Mouse (Mus musculus) embryo, embryonic 9.5 days (tissue): Measurements from ENCODE around the gene Nodal.

Experiments
- DNase-seq: peaks from one replicate; pipeline ENCODE4 v3.0.0-alpha.2; 2017; ENCODE audit errors: extremely low spot score

The Nodal gene

DNA sequence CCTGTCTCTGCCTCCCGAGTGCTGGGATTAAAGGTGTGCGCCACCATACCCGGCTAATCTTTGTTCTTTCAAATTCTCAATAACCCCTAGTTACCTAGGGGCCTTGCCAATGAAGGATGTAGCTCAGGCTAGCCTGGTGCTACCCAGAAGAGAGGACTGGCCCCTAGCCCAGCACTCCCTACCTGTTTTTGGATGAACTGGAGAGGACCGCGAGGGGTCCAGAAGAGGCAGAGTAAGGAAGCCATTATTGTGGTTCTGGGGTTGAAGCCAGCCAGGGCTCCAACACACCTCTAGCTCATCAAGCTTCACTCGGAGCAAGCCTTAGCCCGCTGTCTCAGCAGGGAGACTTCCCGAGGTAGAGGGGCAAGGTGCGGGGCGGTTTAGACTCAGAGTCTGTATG, at the start of gene Nodal:
Nodal (plus strand) TSS at position 301 of the 400 bp plus-strand sequence.
- no peak for DNase-seq

DNA sequence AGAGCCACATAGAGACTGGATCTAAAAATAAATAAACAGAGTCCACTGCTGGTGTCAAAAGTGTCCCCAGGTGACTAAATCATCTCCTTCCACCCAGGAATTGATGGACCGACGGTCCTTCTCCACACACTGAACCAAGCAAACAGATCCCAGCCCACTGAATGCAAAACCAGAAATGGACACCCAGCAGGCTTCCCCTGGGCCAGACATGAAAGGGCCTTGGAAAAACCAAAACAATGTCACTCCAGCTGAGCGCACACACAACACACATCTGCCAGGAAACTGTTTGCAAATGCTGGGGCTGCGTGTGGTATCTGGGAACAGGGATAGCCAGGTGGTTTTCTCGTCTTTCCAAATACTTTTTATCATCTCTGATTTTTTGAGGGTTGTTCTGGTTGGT, 48.0 kb upstream of the Nodal start:
- DNase-seq = no peak

DNA sequence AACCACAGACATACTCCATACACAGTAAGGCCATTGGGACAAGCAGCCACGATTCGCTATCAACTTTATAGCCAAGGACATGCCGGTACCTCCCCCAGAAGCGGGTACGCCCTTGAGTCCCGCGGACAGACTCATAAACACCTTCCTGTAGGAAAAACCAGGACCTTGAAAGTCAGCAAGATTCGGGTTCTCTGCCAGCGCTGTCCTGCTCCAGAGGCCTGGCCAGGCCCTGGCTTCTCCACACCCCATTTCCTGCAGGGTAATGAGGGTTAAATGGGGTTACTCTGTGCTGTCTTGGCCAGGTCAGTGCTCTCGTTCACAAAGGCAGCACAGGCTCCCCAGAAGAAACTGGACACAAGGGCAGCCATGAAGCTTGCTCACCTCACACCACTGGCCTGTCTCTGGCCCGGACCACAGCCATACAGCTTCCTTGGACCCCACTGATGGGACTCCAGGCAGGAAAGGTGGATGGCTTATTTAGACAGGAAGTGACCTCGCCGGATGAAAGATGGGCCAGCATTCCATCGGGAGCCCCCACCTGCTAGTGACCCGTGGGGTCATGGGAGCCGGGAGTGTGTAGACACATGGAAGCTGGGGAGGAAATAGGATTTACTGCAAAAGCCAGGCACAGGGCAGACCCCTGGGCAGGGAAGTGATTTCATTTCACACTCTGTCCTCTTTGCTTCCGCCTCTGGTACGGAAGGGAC, 47.3 kb upstream of the Nodal start:
- DNase-seq = peak; percentile 43

DNA sequence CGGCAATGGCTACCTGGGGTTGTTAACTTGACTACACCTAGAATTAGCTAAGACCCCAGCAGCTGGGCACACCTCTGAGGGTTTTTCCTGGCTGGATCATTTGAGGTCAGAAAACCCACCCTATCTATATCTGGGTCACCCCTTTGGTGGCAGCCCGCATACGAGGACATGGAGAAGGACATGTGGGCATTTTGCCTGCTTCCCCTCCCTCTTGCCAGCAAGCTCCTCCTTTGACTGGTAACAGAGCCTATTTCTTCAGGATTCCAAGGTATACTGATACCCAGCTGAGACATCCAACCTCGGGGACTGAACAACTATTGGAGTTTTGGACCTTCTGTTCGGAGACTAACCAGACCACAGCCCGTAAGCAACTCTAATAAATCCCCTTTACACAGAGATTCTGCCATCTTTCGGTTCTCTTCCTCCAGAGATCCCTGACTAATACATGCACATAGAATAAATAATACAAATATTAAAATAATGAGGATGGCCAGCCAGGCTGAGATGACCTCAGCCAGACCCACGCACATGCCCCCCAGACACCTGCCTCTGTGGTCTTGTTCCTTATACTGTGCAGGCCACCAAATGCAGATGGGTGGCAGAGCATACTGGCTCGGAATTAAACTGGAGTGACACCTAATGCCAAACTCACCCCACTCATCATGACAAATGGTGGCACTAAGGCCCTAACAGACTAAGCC, 45.7 kb upstream of the Nodal start:
- no peak for DNase-seq

DNA sequence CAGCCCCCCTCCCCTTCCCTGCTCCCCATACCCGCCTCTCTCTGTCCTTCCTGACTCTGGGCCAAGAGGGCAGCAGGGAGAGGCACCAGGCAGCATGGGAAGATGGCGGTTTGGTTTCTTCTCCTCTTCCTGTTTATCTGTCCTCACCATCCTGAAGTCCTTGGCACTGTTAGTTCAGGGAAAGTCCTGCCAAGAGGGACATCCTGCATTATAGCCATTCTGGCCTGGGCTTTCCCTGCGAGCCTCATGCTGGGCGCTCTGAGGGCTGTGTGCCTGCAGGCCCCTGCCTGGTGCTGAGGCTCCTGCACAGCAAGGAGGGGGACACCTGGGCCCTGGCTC, 45.2 kb upstream of the Nodal start:
- DNase-seq = no peak

DNA sequence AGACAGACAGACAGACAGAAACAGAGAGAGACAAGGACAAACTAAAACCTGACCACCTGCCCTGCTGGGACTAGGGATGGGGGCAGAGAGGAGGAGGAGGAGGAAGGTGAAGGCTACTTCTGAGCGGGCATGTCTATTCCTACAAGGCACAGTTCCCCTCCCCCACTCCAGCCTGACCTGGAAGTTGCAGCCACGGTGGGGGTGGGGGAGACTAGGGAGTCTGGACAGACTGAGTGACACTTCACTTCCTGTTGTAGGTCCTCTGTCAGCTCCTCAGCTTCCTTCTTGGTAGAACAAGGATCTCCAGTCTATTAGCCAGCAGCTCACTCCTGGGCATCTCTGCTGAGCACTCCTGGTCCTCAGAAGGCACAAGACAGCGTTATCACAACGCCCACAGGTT, 43.7 kb upstream of the Nodal start:
- DNase-seq = no peak

DNA sequence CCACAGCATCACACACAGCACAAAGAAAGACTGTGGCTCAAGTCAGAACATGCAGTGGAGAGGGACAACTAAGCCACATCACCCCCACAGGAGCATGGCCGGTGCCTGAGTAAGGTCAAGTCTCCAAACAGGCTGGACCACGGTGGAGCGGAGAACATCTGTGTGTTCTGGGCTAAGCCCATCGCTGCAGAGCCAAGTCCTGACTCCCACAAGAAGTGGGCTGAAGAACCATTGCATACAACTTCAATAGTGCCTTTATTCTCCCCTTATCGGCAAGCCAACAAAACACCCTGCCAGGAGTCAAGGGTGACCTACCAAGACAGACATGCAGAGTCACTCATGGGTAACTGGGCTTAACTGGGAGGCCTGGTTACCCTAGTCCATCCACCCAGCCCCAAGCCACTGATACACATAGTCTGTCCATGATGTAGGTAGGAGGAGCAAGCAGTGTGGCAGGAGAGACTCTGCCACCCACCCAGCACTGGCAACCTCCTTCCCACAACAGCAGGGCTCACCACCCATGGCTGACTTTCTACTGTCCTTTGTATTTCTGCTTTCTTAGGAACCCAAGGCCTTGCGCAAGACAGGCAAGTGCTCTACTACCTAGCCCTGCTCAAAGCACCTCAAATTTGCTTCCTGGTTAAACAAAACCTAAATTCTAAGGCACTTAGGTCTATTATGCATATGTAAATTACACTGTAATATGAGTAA, 42.8 kb upstream of the Nodal start:
- DNase-seq = no peak

DNA sequence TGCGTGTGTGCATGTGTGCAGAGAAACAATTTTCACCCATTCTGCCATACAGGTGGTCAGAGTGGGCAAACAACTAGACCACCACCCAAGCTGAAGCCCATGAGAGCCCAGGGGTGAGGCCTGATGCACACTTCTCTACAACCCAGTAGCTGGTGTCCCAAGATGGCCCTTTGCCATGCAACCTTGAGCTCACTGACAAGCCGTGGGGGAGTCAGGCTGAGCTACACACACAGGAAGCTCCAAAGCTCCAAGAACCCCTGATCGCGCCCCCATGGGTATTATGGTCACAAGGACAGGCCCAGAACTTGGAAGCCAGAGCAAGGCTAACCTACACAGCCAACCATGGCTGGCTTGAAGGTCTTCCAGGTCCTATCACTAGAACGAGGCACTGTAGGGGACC, 39.7 kb upstream of the Nodal start:
- no peak for DNase-seq

DNA sequence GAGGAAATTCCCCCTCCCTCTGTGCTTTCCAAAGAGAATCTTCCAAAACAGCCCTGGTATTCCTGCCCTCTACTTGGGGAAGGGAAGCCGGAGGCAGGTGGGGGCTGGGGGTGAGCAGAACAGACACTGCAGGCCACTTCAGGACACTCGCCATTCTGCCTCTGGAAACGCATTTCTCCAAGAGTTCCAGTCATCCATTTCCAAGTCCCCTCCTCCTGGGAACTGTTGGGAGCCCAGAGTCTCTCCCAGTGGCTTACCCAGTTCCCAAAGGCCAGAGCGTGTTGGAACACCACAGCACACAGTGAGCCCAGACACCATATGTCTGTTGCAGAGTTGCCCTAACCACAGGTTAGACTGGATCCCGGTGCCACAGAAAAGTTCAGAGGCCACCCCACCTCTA, 39.1 kb upstream of the Nodal start:
- no peak for DNase-seq

DNA sequence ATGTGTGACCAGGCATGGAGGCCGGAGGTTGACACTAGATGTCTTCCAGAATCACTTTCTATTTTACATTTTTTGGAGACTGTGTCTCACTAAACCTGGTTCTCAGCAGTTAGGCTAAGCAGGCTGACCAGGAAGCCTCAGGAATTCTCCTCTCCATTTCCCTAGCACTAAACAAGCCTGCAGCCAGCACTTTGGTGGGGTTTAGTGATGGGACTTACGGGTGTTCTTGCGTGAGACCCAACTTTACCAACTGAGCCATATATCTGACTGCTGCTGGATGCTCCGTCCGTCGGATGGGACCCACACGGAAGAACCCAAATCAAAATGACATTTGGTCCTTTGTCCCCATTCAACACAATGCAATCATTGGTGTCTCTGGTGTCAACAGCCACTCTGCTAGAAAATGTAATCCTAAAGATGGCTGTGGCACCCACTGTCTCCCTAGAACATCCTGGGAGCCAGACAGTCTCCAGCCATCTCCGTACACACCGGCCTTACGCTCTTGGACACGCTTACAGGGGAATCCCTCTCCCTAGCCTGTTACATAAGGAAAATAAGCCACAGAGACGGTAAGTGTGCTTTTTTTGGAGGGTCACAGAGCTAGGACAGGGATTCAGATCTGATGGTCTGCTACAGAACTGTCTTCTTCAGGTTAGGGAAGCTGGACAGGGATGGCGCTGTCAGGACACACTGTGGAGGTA, 38.3 kb upstream of the Nodal start:
- no peak for DNase-seq

DNA sequence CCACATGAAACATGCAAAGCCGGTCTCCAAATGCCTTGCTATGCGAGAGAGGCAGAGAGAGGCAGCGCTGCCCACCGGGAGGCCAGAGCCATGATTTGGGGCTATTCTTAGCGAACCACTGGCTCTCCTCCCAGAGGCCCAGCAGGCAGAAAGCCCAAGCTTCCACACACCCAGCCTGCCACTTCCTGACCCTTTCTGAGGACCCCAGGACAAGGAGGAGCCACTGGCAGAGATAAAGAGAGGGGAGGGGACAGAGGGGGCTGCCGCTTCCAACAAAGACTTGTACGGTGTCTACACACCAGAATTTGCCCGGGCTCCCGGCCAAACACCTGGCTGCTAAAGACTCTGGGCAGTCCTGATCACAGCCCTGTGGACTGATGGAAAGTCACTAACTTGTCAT, 37.6 kb upstream of the Nodal start:
- DNase-seq = peak; percentile 44

DNA sequence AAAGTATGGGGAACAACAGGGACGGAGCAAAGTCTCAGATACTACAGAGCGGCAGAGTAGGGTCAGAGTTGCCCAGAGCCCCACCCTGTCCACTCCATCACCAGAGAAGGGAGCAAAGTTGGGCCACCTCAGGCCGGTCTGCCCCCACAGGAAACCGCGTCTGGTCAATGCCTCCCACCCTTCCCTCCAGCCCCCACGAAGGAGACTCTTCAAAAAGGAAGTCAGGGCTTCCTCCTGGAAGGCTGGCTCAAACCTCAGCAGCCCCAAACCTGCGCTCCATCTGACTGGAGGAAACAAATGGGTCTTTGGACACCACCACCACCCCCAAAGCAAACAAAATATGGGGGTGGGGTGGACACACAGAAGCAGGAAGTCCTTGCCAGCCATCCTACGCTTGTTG, 35.9 kb upstream of the Nodal start:
- no peak for DNase-seq

DNA sequence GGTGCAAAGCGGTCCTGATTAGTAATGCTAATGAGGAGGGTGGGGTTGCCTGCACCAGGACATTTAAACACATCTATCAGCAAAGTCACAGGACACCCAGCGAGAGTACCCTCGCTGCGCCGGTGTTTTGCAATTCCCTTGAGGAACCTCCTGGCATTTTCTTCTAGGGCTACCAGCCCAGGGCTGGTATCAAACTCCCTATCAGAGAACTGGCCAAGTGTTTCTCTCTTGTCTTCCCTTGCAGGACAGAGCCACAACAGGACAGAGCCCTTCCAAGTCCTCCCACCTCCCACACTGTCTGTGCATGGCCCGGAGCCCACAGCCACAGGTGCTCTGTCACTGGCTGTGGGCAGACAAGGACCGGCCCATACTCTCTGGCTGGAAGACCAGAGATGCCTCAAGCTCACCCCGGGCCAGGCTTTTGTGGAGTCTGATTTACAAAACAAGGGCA, 35.5 kb upstream of the Nodal start:
- no peak for DNase-seq

DNA sequence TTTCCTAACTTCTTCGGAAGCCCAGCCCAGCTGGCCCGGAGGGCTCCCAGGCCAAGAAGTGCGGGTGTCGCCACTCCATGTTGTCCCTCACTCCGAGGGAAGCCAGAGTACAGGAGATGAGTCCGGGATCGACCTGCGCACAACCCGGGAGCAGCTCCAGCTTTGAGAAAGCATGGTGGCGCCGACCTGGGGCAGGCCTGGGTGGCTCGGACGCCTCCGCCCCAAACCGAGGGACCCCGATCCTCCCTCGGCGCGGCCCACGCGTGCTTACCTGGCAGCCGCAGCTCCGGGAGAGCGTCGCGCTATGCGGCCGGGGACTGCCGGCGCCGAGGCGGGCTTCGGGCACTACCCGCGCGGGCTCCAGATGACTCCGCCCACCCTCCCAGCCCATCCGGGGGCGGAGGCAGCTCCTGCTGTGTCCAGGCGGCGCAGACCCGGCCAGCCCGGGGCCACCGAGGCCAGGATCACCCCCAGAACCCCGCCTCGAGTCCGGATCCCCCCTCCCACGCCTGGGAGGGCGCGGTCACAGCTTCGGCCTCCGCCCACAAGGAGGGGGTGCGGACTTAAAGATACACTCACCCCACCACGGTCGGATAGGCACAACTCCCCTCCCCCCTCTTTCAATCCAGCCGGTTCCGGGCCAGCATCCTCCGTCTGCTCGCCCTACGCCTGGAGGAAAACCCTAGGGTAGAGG, 34.6 kb upstream of the Nodal start, which contains the start of gene Pald1:
Pald1 (minus strand) TSS at position 510 of the 694 bp plus-strand sequence.
- DNase-seq = peak; percentile 89

DNA sequence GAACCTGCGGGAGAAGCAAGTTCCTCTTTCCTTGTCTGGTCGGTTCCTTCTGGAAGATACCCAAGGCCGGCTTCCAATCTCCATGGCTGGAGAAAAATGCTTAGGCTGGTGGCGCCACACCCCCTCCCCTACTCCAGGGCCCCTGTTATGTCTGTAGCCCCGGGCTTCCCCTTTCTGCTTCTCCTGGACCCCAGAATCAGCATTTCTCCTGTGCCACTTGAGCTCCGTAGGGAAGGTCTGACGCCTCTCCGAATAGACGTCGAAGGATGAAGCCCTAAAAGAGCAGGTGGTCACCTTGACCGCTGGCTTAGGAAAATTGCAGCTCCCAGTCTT, 34.1 kb upstream of the Nodal start:
- no peak for DNase-seq

DNA sequence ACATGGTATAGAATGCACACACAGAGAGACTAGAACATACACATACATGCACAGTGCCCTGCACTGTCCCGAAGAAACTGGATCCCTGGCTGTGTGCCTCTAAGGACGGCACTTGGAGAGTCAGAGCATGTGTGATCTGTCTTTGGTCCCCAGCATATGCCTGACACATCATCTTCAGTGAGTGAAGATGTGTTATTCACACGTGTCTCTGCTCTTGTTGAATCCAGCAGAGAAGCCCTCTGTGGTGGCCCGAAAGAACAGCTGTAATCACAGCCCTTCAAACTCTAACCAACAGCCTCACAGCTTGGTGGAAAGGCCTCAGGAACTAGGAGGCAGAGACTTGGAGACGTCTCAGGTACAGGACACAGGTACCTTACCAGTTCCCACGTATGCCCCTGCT, 32.6 kb upstream of the Nodal start:
- DNase-seq = no peak

DNA sequence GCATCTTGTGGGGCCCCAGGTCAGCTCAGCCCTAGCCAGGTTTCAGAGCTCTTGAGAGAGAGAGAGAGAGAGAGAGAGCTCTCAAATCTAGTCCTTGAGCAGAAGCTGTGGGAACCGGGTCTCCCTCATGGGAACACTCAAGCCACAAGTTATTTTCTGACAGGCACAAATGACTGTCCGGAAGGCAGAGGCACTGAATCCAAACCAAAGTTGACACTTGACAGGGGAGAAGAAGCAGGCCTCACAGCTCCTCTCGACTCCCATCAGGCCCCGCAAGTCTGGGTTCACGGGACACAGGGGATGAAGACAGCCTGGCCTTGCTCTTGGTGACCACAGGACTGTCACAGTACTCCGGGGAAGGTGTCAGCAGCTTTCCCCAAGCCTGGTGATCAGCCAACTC, 31.5 kb upstream of the Nodal start:
- no peak for DNase-seq

DNA sequence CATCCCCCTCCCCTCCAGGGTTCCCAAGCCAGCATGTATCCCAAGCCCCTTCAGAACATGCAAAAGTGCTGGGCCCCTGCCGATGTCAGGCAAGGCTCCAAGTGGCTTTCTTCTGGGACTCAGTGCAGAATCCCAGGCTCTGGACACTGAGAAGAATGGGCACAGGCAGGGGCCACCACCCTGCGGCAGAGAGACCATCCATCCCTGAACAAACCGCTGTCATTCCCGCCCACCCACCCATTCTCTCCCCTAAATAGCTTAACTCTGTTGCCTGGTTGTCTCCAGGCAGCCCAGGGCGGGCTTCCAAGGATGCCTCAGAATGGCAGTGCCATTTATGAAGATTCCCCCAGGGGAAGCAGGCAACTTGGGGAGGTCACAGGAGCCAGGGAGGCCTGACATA, 28.8 kb upstream of the Nodal start:
- DNase-seq = no peak

DNA sequence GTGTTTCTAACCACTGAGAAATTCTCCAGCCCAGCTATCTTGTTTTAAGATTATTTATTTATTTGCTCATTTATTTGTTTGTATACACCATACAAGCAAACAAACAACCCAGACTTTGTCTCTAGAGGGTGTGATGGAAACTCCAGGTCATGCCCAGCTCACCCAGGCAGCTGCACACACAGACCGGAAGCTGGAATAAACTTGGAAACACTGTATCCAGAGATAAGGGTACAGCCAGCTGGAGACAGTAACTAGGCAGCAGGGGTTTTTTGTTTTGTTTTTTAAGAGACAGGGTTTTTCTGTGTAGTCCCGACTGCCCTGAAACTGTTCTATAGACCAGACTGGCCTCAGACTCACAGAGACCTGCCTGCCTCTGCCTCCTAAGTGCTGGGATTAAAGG, 27.6 kb upstream of the Nodal start:
- no peak for DNase-seq

DNA sequence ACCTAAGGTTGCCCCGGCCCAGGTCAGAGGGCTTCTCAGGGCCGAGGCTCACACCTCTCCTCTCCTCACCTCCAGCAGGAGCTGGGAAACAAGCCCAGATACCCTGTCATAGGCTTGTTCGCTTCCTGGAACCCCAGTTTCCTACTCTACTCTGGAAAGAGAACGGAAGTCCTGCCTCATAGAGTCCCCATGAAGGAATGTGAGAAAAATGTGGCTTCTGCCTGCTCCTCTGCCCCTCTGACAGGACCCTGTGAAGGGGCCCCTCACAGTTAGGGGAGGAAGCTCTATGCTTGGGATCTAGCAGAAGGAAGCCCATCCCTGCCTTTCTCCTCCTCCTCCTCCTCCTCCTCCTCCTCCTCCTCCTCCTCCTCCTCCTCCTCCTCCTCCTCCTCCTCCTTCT, 25.2 kb upstream of the Nodal start:
- DNase-seq = no peak

DNA sequence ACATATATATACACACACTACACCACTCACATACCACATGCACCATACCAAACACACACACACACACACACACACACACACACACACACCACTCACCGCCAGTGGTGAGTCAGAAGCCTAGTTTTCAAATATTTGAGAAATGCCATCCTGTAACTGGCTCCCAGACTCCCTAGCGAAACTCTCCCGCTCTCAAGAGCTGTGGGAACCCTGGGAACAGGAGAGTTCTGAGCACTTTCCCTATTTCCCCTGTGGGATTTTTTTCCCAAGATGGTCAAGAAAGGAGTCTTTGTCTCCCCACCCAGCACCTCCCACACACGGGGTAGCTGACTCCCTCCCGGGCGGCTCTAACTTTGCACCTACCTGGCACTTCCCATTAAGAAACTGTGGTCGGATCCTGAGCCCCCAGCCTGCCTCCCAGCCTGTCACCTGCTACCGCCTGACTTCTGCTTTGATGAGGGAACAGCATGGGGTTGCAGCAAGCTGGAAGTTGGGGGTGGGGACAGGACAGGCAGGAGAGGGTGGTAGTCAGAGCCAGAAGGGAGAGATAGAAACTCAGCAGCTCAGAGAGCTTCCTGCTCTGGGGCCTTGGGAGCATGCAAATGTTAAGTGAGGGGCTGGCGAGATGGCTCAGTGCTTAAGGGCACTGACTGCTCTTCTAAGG, 23.2 kb upstream of the Nodal start:
- no peak for DNase-seq
